ENCODE assay signal across 22 mouse cellular contexts in genomic region chr10:25533513-25534246, GRCm38 (mm10). TPM values are rescaled to one million over a fixed set of nuclear protein-coding genes. Genes with fewer than 3 reads are reported as not detected.
DNase-seq lines count a peak whose midpoint lies in the region; ATAC-seq and TF ChIP-seq lines count a peak whose summit lies in the region.
"Had no signal": no experiment of that assay in that cellular context is flagged by ENCODE, and none has a peak within 500 bp of the region (broad histone marks: within the 10 kb centered on the region; RNA-seq: fewer than 3 reads in every experiment).

No protein-coding gene starts in this region.

- peaks cover 13% of the 10 kb centered on the region for H3K4me1 ChIP-seq in heart, embryonic 16.5 days (ENCODE audit: control insufficient read depth, insufficient read depth, low read length)
- H3K4me1 ChIP-seq in lung, embryonic 15.5 days = peaks cover 9% of the 10 kb centered on the region
- no peaks in the 10 kb centered on the region for H3K4me1 ChIP-seq in embryonic facial prominence, embryonic 14.5 days (ENCODE audit: control insufficient read depth, insufficient read depth, low read length)
- H3K4me1 ChIP-seq in liver, postnatal 0 days (ENCODE audit: insufficient read depth) = peaks cover 8% of the 10 kb centered on the region; the same call in 1 of the 2 replicates
- H3K4me1 ChIP-seq in forebrain, embryonic 16.5 days (replicated peaks; ENCODE audit: control insufficient read depth, insufficient read depth, low read length) = no peaks in the 10 kb centered on the region
- H3K4me1 ChIP-seq: forebrain, embryonic 15.5 days; hindbrain, embryonic 15.5 days; neural tube, embryonic 12.5 days had no signal

- peak; percentile 73 for ATAC-seq in heart, embryonic 16.5 days (replicated peaks; ENCODE audit: extremely low read depth, insufficient read depth, low FRiP score)
- 0 out of 2 replicates have a peak, but pooled peaks have one; percentile 49 for ATAC-seq in lung, embryonic 15.5 days (ENCODE audit: borderline replicate concordance, extremely low read depth, low FRiP score, low TSS enrichment)
- ATAC-seq in embryonic facial prominence, embryonic 14.5 days (ENCODE audit: low read depth) = peak; percentile 93
- ATAC-seq in liver, postnatal 0 days = no peak
- no peak for ATAC-seq in forebrain, embryonic 16.5 days
- ATAC-seq: CD4-positive, CD25-positive, alpha-beta regulatory T cell, adult 4 months; forebrain, embryonic 15.5 days had no signal

- no peak overlapping the region for H3K27ac ChIP-seq in heart, embryonic 16.5 days (ENCODE audit: low read length)
- H3K27ac ChIP-seq in lung, embryonic 15.5 days = no peak overlapping the region
- H3K27ac ChIP-seq in embryonic facial prominence, embryonic 14.5 days (replicated peaks; ENCODE audit: low read depth, low read length) = peak overlapping the region; percentile 16; the same call in 1 of the 2 replicates
- H3K27ac ChIP-seq in liver, postnatal 0 days (ENCODE audit: low read depth) = no peak overlapping the region
- H3K27ac ChIP-seq in forebrain, embryonic 16.5 days (ENCODE audit: low read length) = no peak overlapping the region
- H3K27ac ChIP-seq: forebrain, embryonic 15.5 days; hindbrain, embryonic 15.5 days; neural tube, embryonic 12.5 days had no signal

- no peak for TF ChIP-seq EP300 in liver, postnatal 0 days (IDR thresholded peaks at IDR 0.05; ENCODE audit: low read depth)

- intact Hi-C loops in heart, postnatal 36 days (cut with DNase I) = no loop called here

- no peak for TF ChIP-seq CTCF in liver, postnatal 0 days (IDR thresholded peaks at IDR 0.05; ENCODE audit: low read depth)

- no peak overlapping the region for H3K4me2 ChIP-seq in heart, embryonic 16.5 days (ENCODE audit: low read depth, low read length)
- no peak overlapping the region for H3K4me2 ChIP-seq in lung, embryonic 15.5 days
- no peak overlapping the region for H3K4me2 ChIP-seq in embryonic facial prominence, embryonic 14.5 days (ENCODE audit: low read depth, low read length)
- peak overlapping the region; percentile 63 for H3K4me2 ChIP-seq in liver, postnatal 0 days (ENCODE audit: low read depth, low read length)
- no peak overlapping the region for H3K4me2 ChIP-seq in forebrain, embryonic 16.5 days (ENCODE audit: low read length)
- H3K4me2 ChIP-seq: forebrain, embryonic 15.5 days; hindbrain, embryonic 15.5 days; neural tube, embryonic 12.5 days had no signal

- no peaks in the 10 kb centered on the region for H3K27me3 ChIP-seq in heart, embryonic 16.5 days (ENCODE audit: control insufficient read depth, insufficient read depth, low read length)
- no peaks in the 10 kb centered on the region for H3K27me3 ChIP-seq in lung, embryonic 15.5 days
- no peaks in the 10 kb centered on the region for H3K27me3 ChIP-seq in embryonic facial prominence, embryonic 14.5 days (replicated peaks; ENCODE audit: control insufficient read depth, insufficient read depth, low read length)
- no peaks in the 10 kb centered on the region for H3K27me3 ChIP-seq in liver, postnatal 0 days (ENCODE audit: insufficient read depth, low read length)
- H3K27me3 ChIP-seq in forebrain, embryonic 16.5 days (replicated peaks; ENCODE audit: control insufficient read depth, insufficient read depth, low read length) = no peaks in the 10 kb centered on the region
- H3K27me3 ChIP-seq: forebrain, embryonic 15.5 days; hindbrain, embryonic 15.5 days; neural tube, embryonic 12.5 days had no signal

- H3K36me3 ChIP-seq in heart, embryonic 16.5 days (ENCODE audit: control insufficient read depth, insufficient read depth) = no peaks in the 10 kb centered on the region
- H3K36me3 ChIP-seq in lung, embryonic 15.5 days = no peaks in the 10 kb centered on the region
- no peaks in the 10 kb centered on the region for H3K36me3 ChIP-seq in embryonic facial prominence, embryonic 14.5 days (ENCODE audit: control insufficient read depth, insufficient read depth, low read length)
- H3K36me3 ChIP-seq in liver, postnatal 0 days (replicated peaks; ENCODE audit: insufficient read depth, low read length) = no peaks in the 10 kb centered on the region
- no peaks in the 10 kb centered on the region for H3K36me3 ChIP-seq in forebrain, embryonic 16.5 days (ENCODE audit: control insufficient read depth, insufficient read depth)
- H3K36me3 ChIP-seq: forebrain, embryonic 15.5 days; hindbrain, embryonic 15.5 days; neural tube, embryonic 12.5 days had no signal

- no peak overlapping the region for H3K4me3 ChIP-seq in heart, embryonic 16.5 days (ENCODE audit: low read length)
- H3K4me3 ChIP-seq in lung, embryonic 15.5 days = no peak overlapping the region
- H3K4me3 ChIP-seq in embryonic facial prominence, embryonic 14.5 days (ENCODE audit: low read depth, low read length) = no peak overlapping the region
- H3K4me3 ChIP-seq in liver, postnatal 0 days (ENCODE audit: low read depth, low read length) = peak overlapping the region; percentile 46
- H3K4me3 ChIP-seq in forebrain, embryonic 16.5 days (replicated peaks; ENCODE audit: low read length) = no peak overlapping the region
- H3K4me3 ChIP-seq: forebrain, embryonic 15.5 days; hindbrain, embryonic 15.5 days; neural tube, embryonic 12.5 days had no signal

- WGBS in heart, embryonic 16.5 days = 34% methylated on average over 9 of the region's 9 CpGs
- WGBS in lung, embryonic 15.5 days = 35% methylated on average over 9 of the region's 9 CpGs
- WGBS in embryonic facial prominence, embryonic 14.5 days = 61% methylated on average over 9 of the region's 9 CpGs
- WGBS in liver, postnatal 0 days (ENCODE audit: insufficient replicate concordance) = 53% methylated on average over 9 of the region's 9 CpGs
- 92% methylated on average over 9 of the region's 9 CpGs for WGBS in forebrain, embryonic 16.5 days

- no peak overlapping the region for H3K9ac ChIP-seq in heart, embryonic 16.5 days (ENCODE audit: low read length)
- H3K9ac ChIP-seq in lung, embryonic 15.5 days = no peak overlapping the region
- no peak overlapping the region for H3K9ac ChIP-seq in embryonic facial prominence, embryonic 14.5 days (ENCODE audit: low read depth, low read length)
- H3K9ac ChIP-seq in liver, postnatal 0 days (replicated peaks) = no peak overlapping the region
- no peak overlapping the region for H3K9ac ChIP-seq in forebrain, embryonic 16.5 days (replicated peaks; ENCODE audit: low read depth, low read length)
- H3K9ac ChIP-seq: forebrain, embryonic 15.5 days; hindbrain, embryonic 15.5 days; neural tube, embryonic 12.5 days had no signal

- DNase-seq in heart, postnatal 36 days = no peak
- no peak for DNase-seq in lung, postnatal 25 days (ENCODE audit: low spot score)
- DNase-seq in embryonic facial prominence, embryonic 14.5 days (ENCODE audit: low spot score) = peak; percentile 82
- DNase-seq in liver, postnatal 0 days = no peak
- DNase-seq: adrenal gland, adult 8-10 months; cerebellum, adult 11-12 months; kidney, adult 18-20 months; left cerebral cortex, postnatal 4 days; thymus, adult 2 months had no signal

- H3K9me3 ChIP-seq in heart, embryonic 16.5 days (replicated peaks; ENCODE audit: control insufficient read depth, low read length) = no peaks in the 10 kb centered on the region
- H3K9me3 ChIP-seq in lung, embryonic 15.5 days = no peaks in the 10 kb centered on the region
- no peaks in the 10 kb centered on the region for H3K9me3 ChIP-seq in embryonic facial prominence, embryonic 14.5 days (ENCODE audit: control insufficient read depth, low read length)
- H3K9me3 ChIP-seq in liver, postnatal 0 days (ENCODE audit: low read length) = no peaks in the 10 kb centered on the region
- H3K9me3 ChIP-seq in forebrain, embryonic 16.5 days (ENCODE audit: control insufficient read depth, low read length) = no peaks in the 10 kb centered on the region
- H3K9me3 ChIP-seq: forebrain, embryonic 15.5 days; hindbrain, embryonic 15.5 days; neural tube, embryonic 12.5 days had no signal

RNA-seq across cellular contexts. Expression of gene Smlr1, which starts 2.4 kb away (rescaled TPM):
- not detected in 2 replicates for polyA plus RNA-seq in heart, embryonic 16.5 days (2015; fragmentation: Nextera tagmentation; extraction: Ambion mirVana)
- total RNA-seq in heart, postnatal 36 days (2021) = not detected
- not detected in 2 replicates for polyA plus RNA-seq in lung, embryonic 15.5 days (2015; fragmentation: Nextera tagmentation; extraction: Ambion mirVana)
- polyA plus RNA-seq in embryonic facial prominence, embryonic 14.5 days (2014; fragmentation: Nextera tagmentation; extraction: Ambion mirVana) = not detected in 2 replicates
- 64.3 and 73.2 TPM in 2 replicates for polyA plus RNA-seq in liver, postnatal 0 days (2015; fragmentation: Nextera tagmentation; extraction: Ambion mirVana)
- polyA plus RNA-seq in forebrain, embryonic 16.5 days (2015; fragmentation: Nextera tagmentation; extraction: Ambion mirVana) = not detected in 2 replicates
- total RNA-seq: adrenal gland, adult 8-10 months; gastrocnemius, adult 18-20 months; layer of hippocampus, postnatal 25 days; left cerebral cortex, postnatal 4 days; megakaryocyte, adult 5-6 weeks; MEL had no signal
- polyA plus RNA-seq: CD4-positive, CD25-positive, alpha-beta regulatory T cell, adult 4 months; forebrain, embryonic 15.5 days; heart, postnatal 0 days; hindbrain, embryonic 15.5 days; midbrain, postnatal 0 days; neural tube, embryonic 12.5 days; thymus, adult 2 months had no signal

Comparison
In these comparisons a context has a peak if more than half of its experiments do, and no peak if none do; other contexts are left out.
1. ATAC-seq: peak in heart, embryonic 16.5 days (single experiment), lung, embryonic 15.5 days (single experiment) and embryonic facial prominence, embryonic 14.5 days (single experiment); none in liver, postnatal 0 days (single experiment) and forebrain, embryonic 16.5 days (single experiment).
2. RNA of gene Smlr1, which starts 2.4 kb away (polyA plus RNA-seq): 64.3 to 73.2 TPM in liver, postnatal 0 days; not detected in lung, embryonic 15.5 days, not detected in heart, embryonic 16.5 days, not detected in embryonic facial prominence, embryonic 14.5 days and not detected in forebrain, embryonic 16.5 days; every median in the first group is over 10 times any median in the second.